13 mouse cellular contexts compared by ENCODE assay signal in genomic region chr11:32803658-32804057, GRCm38 (mm10). TPM values are rescaled to one million over a fixed set of nuclear protein-coding genes. Genes with fewer than 3 reads are reported as not detected.
DNase-seq lines count a peak whose midpoint lies in the region.
"Had no signal": no experiment of that assay in that cellular context is flagged by ENCODE, and none has a peak within 500 bp of the region (broad histone marks: within the 10 kb centered on the region; RNA-seq: fewer than 3 reads in every experiment).

No protein-coding gene starts in this region.

- peak; percentile 78 for DNase-seq in heart, adult 11 months
- no peak for DNase-seq in heart, adult 8-10 months (ENCODE audit: low spot score)
- peak; percentile 20 for DNase-seq in left cerebral cortex, postnatal 4 days
- no peak for DNase-seq in left cerebral cortex, postnatal 36 days (ENCODE audit: low spot score in 2 of 2)
- DNase-seq in NIH3T3 (ENCODE audit: low read depth), result peak; percentile 36
- DNase-seq in gastrocnemius, adult 18-20 months (ENCODE audit: low spot score), result peak; percentile 46
- DNase-seq in layer of hippocampus, postnatal 25 days (ENCODE audit: extremely low spot score in 1 of 2, low spot score in 1 of 2), result no peak
- DNase-seq: cerebellum, postnatal 36 days; kidney, adult 9 months; layer of hippocampus, adult 9-11 months had no signal

- intact Hi-C loops in left cerebral cortex, postnatal 4 days (cut with DNase I), result no loop called here
- intact Hi-C loops in left cerebral cortex, postnatal 36 days (cut with DNase I), result no loop called here

RNA-seq across cellular contexts. Expression of gene Smim23, which starts 20.7 kb away (rescaled TPM):
- not detected for total RNA-seq in heart, adult 8-10 months (2022)
- total RNA-seq in left cerebral cortex, postnatal 4 days (2021), result not detected
- not detected for total RNA-seq in left cerebral cortex, postnatal 36 days (2021)
- not detected for total RNA-seq in gastrocnemius, adult 18-20 months (2021)
- not detected for total RNA-seq in layer of hippocampus, postnatal 25 days (2021)
- total RNA-seq: left cerebral cortex, postnatal 25 days; megakaryocyte progenitor cell, adult 5-6 weeks; MEL had no signal

Comparison
In these comparisons a context has a peak if more than half of its experiments do, and no peak if none do; other contexts are left out.
1. DNase-seq: peak in heart, adult 11 months (single experiment), left cerebral cortex, postnatal 4 days (single experiment), NIH3T3 (single experiment) and gastrocnemius, adult 18-20 months (single experiment); none in heart, adult 8-10 months (single experiment), left cerebral cortex, postnatal 36 days (0 of 2) and layer of hippocampus, postnatal 25 days (0 of 2).